Mouse (Mus musculus) limb, embryonic 11.5 days (tissue): Measurements from ENCODE around the gene Akr1c21. TPM values are rescaled to one million over a fixed set of nuclear protein-coding genes. Genes with fewer than 3 reads are reported as not detected.

ENCODE experiments used
- ATAC-seq: fragments of 200-750 bp; cut with Nextera tagmentation; 2 replicates; pipeline ENCODE4 v1.8.0; 2017; ENCODE audit warnings: low read depth; ENCODE audit not compliant: insufficient number of reproducible peaks, low FRiP score, low TSS enrichment
- DNase-seq: peaks from one replicate; pipeline ENCODE4 v3.0.0-alpha.2; 2015; ENCODE audit warnings: low spot score
- H3K27ac ChIP-seq: fragments of 300-500 bp; sonication (generic); replicated peaks from 2 replicates; pipeline ENCODE4 v1.5.1; 2014; ENCODE audit warnings: low read depth, mild to moderate bottlenecking, low read length
- H3K27me3 ChIP-seq: fragments of 300-500 bp; sonication (generic); 2 replicates; pipeline ENCODE4 v1.6.1; 2014; ENCODE audit warnings: mild to moderate bottlenecking, low read length, mixed read lengths; ENCODE audit not compliant: control insufficient read depth, insufficient read depth
- H3K36me3 ChIP-seq: fragments of 300-500 bp; sonication (generic); 2 replicates; pipeline ENCODE4 v1.6.1; 2014; ENCODE audit warnings: mild to moderate bottlenecking, low read length, moderate library complexity, mixed read lengths; ENCODE audit not compliant: control insufficient read depth, insufficient read depth
- H3K4me1 ChIP-seq: fragments of 300-500 bp; sonication (generic); 2 replicates; pipeline ENCODE4 v1.6.1; 2014; ENCODE audit warnings: low read length, mixed read lengths; ENCODE audit not compliant: control insufficient read depth, insufficient read depth
- H3K4me2 ChIP-seq: fragments of 300-500 bp; sonication (generic); 2 replicates; pipeline ENCODE4 v1.6.1; 2014; ENCODE audit warnings: low read depth, mild to moderate bottlenecking, moderate library complexity; ENCODE audit not compliant: severe bottlenecking
- H3K4me3 ChIP-seq: fragments of 300-500 bp; sonication (generic); 2 replicates; pipeline ENCODE4 v1.5.1; 2014; ENCODE audit warnings: low read depth, low read length
- H3K9ac ChIP-seq: fragments of 300-500 bp; sonication (generic); 2 replicates; pipeline ENCODE4 v1.6.1; 2014; ENCODE audit warnings: mild to moderate bottlenecking, low read length
- H3K9me3 ChIP-seq: fragments of 300-500 bp; sonication (generic); 2 replicates; pipeline ENCODE4 v1.6.1; 2016; ENCODE audit warnings: low read length; ENCODE audit not compliant: control insufficient read depth
- polyA plus RNA-seq: library from polyadenylated mRNA; unstranded; fragments of >200 nt; fragmentation: Nextera tagmentation; extraction: Ambion mirVana; gene quantifications from 2 replicates; pipeline ENCODE4 v1.2.1, GENCODE M21; 2014

The Akr1c21 gene
- polyA plus RNA-seq, 1 experiment from 2014 or later, result not detected

DNA sequence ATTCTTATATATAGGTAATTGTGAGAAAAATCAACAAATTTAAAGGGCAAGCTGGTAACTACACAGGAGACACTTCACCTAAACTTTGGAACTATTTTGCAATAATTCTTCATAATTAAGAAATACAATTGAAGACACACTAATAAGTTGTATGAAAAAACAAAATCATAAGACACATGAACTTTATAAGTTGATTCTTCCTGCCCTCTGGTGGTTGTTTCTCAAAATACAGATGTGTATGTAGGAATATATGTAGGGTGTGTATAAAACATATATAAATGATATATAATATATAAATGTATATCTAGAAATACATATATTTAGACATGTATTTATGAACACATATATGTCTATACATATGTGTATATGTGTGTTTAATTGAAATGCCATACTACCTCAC is 37.0 kb downstream of the Akr1c21 start:
- no peak overlapping the region for H3K4me2 ChIP-seq
- H3K36me3 ChIP-seq, result no peaks in the 10 kb centered on the region
- H3K9me3 ChIP-seq, result no peaks in the 10 kb centered on the region
- no peaks in the 10 kb centered on the region for H3K27me3 ChIP-seq
- H3K4me1 ChIP-seq, result no peaks in the 10 kb centered on the region
- H3K4me3 ChIP-seq, result no peak overlapping the region
- no peak overlapping the region for H3K9ac ChIP-seq
- no peak overlapping the region for H3K27ac ChIP-seq
- no peak for DNase-seq
- ATAC-seq, result no peak

Other genes starting within 250 kb of the Akr1c21 start
- gene Akr1c6, start 139.8 kb upstream of the Akr1c21 start, polyA plus RNA-seq, result not detected in 2 replicates
- not detected in 2 replicates for gene Akr1c20, start 50.7 kb upstream of the Akr1c21 start, polyA plus RNA-seq
- 33.3 and 34.2 TPM in 2 replicates for gene Akr1e1, start 35.1 kb downstream of the Akr1c21 start, polyA plus RNA-seq